Comparison of ENCODE assay signal across 8 mouse cellular contexts in genomic region chr2:114186924-114187323, GRCm38 (mm10). TPM values are rescaled to one million over a fixed set of nuclear protein-coding genes. Genes with fewer than 3 reads are reported as not detected.
DNase-seq lines count a peak whose midpoint lies in the region; ATAC-seq and TF ChIP-seq lines count a peak whose summit lies in the region.
"Not testable (repeated sequence)": the region's sequence is repeated elsewhere in the genome, so short reads cannot be mapped to it uniquely, and the experiment has no call there.

Aqr (minus strand) TSS chr2:114187024.

- not testable (repeated sequence) for H3K9ac ChIP-seq in hindbrain, embryonic 11.5 days (ENCODE audit: low read depth, low read length); limb, embryonic 15.5 days; midbrain, embryonic 12.5 days (replicated peaks); stomach, embryonic 16.5 days (ENCODE audit: low read length)

- not testable (repeated sequence) for H3K4me2 ChIP-seq in hindbrain, embryonic 11.5 days (replicated peaks; ENCODE audit: low read depth, low read length); limb, embryonic 15.5 days; midbrain, embryonic 12.5 days (replicated peaks); stomach, embryonic 16.5 days (ENCODE audit: low read depth, low read length)

- DNase-seq in adrenal gland, adult 8-10 months; hindbrain, embryonic 11.5 days (ENCODE audit: low spot score); layer of hippocampus, adult 2 months (ENCODE audit: low spot score in 2 of 2): not testable (repeated sequence)

- H3K4me1 ChIP-seq in embryonic fibroblast, embryonic 13.5 days (ENCODE audit: control insufficient read depth, insufficient read depth, low read length); hindbrain, embryonic 11.5 days (replicated peaks; ENCODE audit: control insufficient read depth, insufficient read depth, low read length); limb, embryonic 15.5 days; midbrain, embryonic 12.5 days; stomach, embryonic 16.5 days (ENCODE audit: control insufficient read depth, insufficient read depth, low read length): not testable (repeated sequence)

- not testable (repeated sequence) for H3K9me3 ChIP-seq in hindbrain, embryonic 11.5 days (ENCODE audit: control insufficient read depth, low read length); limb, embryonic 15.5 days; midbrain, embryonic 12.5 days; stomach, embryonic 16.5 days (replicated peaks; ENCODE audit: control insufficient read depth, low read length)

- TF ChIP-seq CTCF in embryonic fibroblast, embryonic 13.5 days (IDR thresholded peaks at IDR 0.05; ENCODE audit: borderline replicate concordance, insufficient read depth, low read length); layer of hippocampus, adult 2 months (conservative IDR thresholded peaks at IDR 0.05): not testable (repeated sequence)

- H3K27ac ChIP-seq in embryonic fibroblast, embryonic 13.5 days (ENCODE audit: insufficient read depth, low read length); hindbrain, embryonic 11.5 days (ENCODE audit: low read depth, low read length); layer of hippocampus, adult 2 months; limb, embryonic 15.5 days; midbrain, embryonic 12.5 days (replicated peaks); stomach, embryonic 16.5 days (ENCODE audit: low read length): not testable (repeated sequence)

- not testable (repeated sequence) for H3K36me3 ChIP-seq in hindbrain, embryonic 11.5 days (ENCODE audit: control insufficient read depth, insufficient read depth, low read length); limb, embryonic 15.5 days; midbrain, embryonic 12.5 days; stomach, embryonic 16.5 days (ENCODE audit: control insufficient read depth, insufficient read depth, low read length)

- TF ChIP-seq POLR2A in embryonic fibroblast, embryonic 13.5 days (IDR thresholded peaks at IDR 0.05; ENCODE audit: low read depth, low read length), result not testable (repeated sequence)

- not testable (repeated sequence) for H3K27me3 ChIP-seq in hindbrain, embryonic 11.5 days (ENCODE audit: control insufficient read depth, insufficient read depth, low read length); limb, embryonic 15.5 days; midbrain, embryonic 12.5 days; stomach, embryonic 16.5 days (ENCODE audit: control insufficient read depth, insufficient read depth, low read length)

- ATAC-seq in granulocyte monocyte progenitor cell, adult 5-6 weeks (replicated peaks; ENCODE audit: poor library complexity, severe bottlenecking); hindbrain, embryonic 11.5 days (ENCODE audit: low FRiP score); limb, embryonic 15.5 days (ENCODE audit: insufficient number of reproducible peaks, low FRiP score, low TSS enrichment, low read depth); midbrain, embryonic 12.5 days (ENCODE audit: low FRiP score, low read depth); stomach, embryonic 16.5 days (ENCODE audit: insufficient read depth, low FRiP score): not testable (repeated sequence)

- 89% methylated on average over 1 of the region's 6 CpGs for WGBS in hindbrain, embryonic 11.5 days
- 75% methylated on average over 1 of the region's 6 CpGs for WGBS in limb, embryonic 15.5 days
- WGBS in midbrain, embryonic 12.5 days, result 95% methylated on average over 1 of the region's 6 CpGs
- whole genome bisulfite sequencing in stomach, embryonic 16.5 days, result 79% methylated on average over 1 of the region's 6 CpGs

- not testable (repeated sequence) for H3K4me3 ChIP-seq in embryonic fibroblast, embryonic 13.5 days (ENCODE audit: insufficient read depth, low read length); hindbrain, embryonic 11.5 days (ENCODE audit: low read depth, low read length); layer of hippocampus, adult 2 months; limb, embryonic 15.5 days; midbrain, embryonic 12.5 days; stomach, embryonic 16.5 days (replicated peaks; ENCODE audit: low read length)

RNA-seq across cellular contexts. Expression of gene Aqr, which starts in this region (rescaled TPM):
- 10 to 100 TPM; 34.1 to 43.1 (median 42.8) TPM for total RNA-seq in adrenal gland, adult 8-10 months (2022)
- polyA plus RNA-seq in embryonic fibroblast, embryonic 13.5 days (2011; ENCODE audit: insufficient read length, low read depth, missing spikeins), result 36.7 and 41.1 TPM in 2 replicates
- total RNA-seq in granulocyte monocyte progenitor cell, adult 5-6 weeks (2014; fragmentation: Nextera tagmentation), result 53.7 and 67.1 TPM in 2 replicates
- 51.3 and 58.7 TPM in 2 replicates for total RNA-seq in granulocyte monocyte progenitor cell, adult 5-6 weeks (2017)
- polyA plus RNA-seq in hindbrain, embryonic 11.5 days (2014; fragmentation: Nextera tagmentation; extraction: Ambion mirVana), result 60.8 and 63.2 TPM in 2 replicates
- total RNA-seq in layer of hippocampus, adult 2 months (2021), result 10 to 100 TPM; 28.6 to 29.5 TPM
- 37.4 and 40.3 TPM in 2 replicates for polyA plus RNA-seq in limb, embryonic 15.5 days (2015; fragmentation: Nextera tagmentation; extraction: Ambion mirVana)
- 55.8 and 61.9 TPM in 2 replicates for polyA plus RNA-seq in midbrain, embryonic 12.5 days (2016; fragmentation: Nextera tagmentation; extraction: Ambion mirVana)
- 37.2 and 40.5 TPM in 2 replicates for polyA plus RNA-seq in stomach, embryonic 16.5 days (2015; fragmentation: Nextera tagmentation; extraction: Ambion mirVana)
